Mouse (Mus musculus) fibroblast of lung, adult 2 months (primary cell): ENCODE measurements at regions not wholly inside any gene's neighbourhood (a gene's known extent, or its start where the extent isn't known, plus 50 kb on each side); places are given as distances from the start of the nearest gene placed in this dataset.
A peak's percentile ranks its signal among the peaks of the same experiment; 100 is the strongest.

Experiments
- DNase-seq: peaks from one replicate; pipeline ENCODE4 v3.0.0-alpha.2; 2011; ENCODE audit warnings: low read depth

DNA sequence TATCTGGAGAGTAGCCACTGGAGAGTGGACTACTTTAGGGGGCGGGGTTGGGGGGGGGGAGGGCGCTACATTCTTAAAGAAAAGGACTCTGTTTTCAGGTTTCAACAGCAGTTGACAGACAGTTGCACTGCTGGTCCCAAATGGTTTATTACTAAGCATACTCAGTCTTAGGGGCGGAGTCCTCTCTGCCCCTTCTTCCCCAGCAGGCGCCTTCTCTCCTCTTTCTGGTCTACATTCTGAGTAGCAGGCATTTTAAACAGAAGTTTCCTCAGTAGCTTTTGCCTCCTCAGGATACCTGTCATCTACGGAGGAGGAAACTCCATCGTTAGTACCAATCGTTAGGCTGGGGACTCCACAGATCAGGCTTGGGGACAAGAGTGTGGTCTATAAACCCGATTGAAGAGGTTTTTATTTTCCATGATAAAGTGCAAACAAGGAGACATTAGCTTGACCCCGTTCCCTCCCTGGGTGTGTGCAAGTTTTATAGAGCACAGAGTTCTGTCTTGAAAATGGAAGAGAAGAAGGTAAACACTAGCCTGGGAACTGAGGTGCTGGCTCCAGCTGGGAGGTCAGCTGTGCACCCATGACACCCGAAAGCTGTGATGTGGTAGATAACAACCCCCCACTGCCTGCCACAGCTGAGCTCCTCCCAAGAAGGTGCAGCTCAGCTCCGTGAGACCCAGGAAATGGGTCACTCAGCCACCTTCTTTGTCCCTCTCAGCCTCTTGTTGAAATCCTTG lies 107.8 kb downstream of the Btg1 start:
- DNase-seq: no peak

- no peak for DNase-seq
Measured at GRCm38 (mm10) chr10:96726801-96727780, 110.3 kb downstream of the Btg1 start.

GRCm38 (mm10) chr10:96733581-96733980 lies 116.8 kb downstream of the Btg1 start:
- no peak for DNase-seq

DNA sequence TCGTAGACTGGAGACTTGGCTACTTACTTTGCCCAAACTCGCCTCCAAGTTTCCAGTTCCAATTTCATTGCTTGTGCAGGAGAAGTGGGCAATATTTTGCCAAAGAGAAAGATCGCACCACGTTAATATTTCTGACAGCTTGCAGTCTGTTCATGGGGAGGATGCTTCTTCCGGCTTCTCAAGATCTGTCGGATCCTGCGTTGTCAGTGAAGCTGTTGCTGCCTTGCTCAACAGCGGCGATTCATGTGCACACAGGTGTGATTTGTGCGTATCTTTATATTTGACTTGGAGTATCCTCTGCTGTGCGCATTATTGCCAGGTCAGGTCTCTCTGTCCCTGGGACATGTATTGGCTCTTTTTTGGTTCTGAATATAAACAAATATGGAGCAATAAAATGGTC lies 118.3 kb downstream of the Btg1 start:
- no peak for DNase-seq

DNA sequence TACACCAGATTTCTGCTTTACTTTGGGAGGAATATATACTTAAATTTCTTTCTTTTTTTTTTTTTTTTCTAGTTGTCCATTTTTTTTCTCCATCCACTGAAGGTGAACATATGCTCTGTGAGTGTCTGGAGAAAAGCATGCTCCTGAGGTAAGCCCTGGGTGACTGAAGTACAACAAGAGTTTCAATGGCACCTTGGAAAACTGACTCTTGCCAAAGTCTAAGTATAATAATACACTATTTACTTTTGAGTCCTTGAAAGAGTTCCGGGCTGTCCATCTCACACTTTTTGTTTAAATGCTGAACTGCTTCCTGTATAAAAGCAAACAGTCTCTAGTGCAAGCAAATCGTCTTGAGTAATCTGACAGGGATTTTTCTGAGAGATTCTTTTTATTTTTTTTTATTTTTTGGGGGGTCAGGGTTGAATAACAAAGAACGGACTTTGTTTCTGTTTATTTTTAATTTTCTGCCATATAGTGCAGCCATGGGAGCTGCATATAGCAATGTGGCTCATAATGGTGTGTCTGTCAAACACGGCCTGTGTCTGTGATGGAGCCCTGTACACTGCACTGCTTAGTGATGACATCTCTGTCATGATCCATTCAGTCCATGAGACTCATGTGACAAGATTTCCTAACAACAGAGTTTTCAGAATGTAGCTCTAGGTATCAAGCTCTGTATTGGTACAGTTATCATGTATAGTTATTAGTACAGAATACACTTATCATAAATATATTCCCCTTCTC lies 119.3 kb downstream of the Btg1 start:
- DNase-seq: no peak

GRCm38 (mm10) chr10:96737972-96738371 lies 121.2 kb downstream of the Btg1 start:
- DNase-seq: no peak

DNA sequence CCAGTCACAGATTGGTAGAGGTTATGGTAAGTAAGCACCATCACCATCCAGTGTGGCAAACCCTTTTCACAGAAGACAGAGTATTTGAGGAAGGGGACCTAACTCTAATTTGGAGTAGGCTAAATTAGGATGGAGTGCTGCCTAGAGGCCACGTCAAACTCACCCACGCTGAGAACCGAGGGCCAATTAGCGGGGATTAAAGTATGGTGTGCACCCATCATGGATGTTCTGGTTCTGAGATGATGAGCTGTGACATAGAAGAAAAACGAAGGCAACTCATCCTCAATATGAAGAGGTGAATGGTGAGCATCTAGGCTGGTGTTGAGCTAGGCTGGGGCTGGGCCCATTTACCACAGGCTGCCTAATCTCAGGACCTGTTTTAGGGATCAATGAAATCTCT lies 121.8 kb downstream of the Btg1 start:
- no peak for DNase-seq

- peak; percentile 70 for DNase-seq
Measured at GRCm38 (mm10) chr10:96744167-96744777, 127.5 kb downstream of the Btg1 start.

GRCm38 (mm10) chr10:96747015-96747663 lies 130.3 kb downstream of the Btg1 start:
- DNase-seq: no peak

- DNase-seq: peak; percentile 80
Measured at GRCm38 (mm10) chr10:96750861-96751260, 134.1 kb downstream of the Btg1 start.

DNA sequence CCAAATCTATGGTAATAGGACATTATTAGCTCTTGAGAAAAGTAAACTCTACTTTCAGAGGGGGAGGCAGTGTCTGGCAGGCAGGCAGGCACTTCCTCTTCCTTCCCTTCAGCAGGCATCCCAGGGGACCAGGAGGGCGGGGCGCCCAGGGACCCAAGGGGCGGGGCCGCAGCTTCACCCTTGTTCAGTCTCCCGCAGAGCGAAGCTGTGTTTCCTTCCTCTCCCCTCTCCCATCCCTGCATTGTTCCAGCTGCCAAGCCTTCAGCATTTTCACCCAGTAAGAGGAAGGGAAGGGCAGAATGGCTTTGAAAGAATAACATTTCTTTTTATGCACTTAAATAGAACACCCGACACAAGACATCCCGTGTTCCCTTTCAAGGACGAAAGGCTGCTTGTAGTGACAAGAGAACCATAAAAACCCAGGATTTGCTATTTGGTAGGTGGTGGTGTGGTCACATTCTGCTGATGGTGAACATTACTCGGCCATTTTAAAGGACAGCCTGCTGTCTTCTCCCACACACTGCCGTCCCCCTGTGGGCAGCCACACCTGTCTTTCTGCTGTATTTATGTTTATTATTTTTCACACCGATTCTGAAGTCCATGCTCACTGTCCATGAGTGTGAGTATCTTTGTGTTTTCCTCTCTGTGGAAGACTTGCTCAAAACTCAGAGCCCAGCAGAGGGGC lies 134.9 kb downstream of the Btg1 start:
- peak; percentile 29 for DNase-seq

- no peak for DNase-seq
Measured at GRCm38 (mm10) chr10:96752531-96752930, 135.7 kb downstream of the Btg1 start.

- peak; percentile 56 for DNase-seq
Measured at GRCm38 (mm10) chr10:96753521-96753920, 136.7 kb downstream of the Btg1 start.

- DNase-seq: no peak
Measured at GRCm38 (mm10) chr10:96755674-96756073, 138.9 kb downstream of the Btg1 start.

DNA sequence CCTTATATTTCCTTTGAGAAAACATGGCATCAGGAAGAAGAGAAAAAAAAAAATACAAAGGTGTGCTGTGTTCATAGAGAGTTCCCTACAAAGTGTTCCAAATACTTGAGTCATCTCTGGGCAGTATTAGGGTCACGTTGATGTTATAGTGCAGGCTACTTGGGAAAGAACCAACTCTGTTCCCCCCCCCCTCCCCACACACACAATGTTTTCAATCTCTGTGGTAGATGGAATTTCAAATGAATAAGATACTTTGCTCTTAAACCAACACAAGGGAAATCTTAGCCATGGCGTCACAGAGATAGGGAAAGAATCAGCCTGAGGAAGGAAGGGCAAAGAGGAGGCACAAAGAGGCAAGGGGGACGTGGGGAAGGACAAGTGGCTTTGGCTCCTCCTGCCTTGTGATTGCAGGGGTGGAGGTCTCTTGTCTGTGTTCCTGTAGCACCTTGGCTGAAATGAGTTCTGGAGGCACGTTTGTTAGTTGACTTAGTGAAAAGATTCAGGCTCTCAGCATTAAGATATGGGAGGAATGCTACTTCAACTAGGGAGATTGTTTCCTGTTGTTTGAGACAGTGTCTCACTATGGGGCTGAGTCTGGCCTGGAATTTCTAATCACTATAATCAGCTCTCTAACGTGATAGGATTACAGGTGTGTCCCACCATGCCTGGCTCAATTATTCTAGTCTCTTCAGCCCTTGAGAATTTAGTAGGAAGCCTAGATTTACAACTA lies 139.7 kb downstream of the Btg1 start:
- DNase-seq: peak; percentile 66

DNA sequence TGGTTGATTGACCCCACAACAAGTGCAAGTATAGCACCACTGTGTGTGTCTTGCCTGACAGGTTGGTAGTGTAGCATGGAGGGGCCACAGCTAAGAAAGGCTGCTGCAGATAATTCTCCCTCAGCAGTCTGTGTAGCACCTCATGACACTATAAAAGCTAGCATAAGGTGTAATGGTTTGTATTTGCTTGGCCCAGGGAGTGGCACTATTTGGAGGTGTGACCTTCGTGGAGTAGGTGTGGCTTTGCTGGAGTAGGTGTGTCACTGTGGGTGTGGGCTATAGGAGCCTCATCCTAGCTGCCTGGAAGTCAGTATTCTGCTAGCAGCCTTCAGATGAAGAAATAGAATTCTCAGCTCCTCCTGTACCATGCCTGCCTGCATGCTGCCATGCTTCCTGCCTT lies 140.5 kb downstream of the Btg1 start:
- no peak for DNase-seq

DNA sequence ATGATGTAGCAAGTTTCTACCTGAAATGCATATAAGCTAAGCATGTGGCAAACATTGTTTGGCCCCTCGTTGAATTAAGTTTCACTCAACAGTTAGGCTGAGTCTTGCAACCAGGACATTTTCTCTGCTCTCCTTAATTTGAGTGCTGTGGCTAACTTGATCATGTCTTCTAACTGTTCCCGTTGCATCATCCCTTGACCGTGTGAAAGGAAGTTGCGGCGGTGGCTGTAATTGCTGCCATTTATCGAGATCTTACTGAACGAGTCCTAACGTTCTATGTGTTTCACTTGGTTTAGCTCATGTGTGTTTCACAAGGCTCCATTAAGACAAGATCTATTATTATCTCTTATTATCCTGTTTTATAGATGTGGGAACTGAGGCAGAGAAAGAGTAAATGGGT lies 144.8 kb downstream of the Btg1 start:
- DNase-seq: no peak

GRCm38 (mm10) chr10:96765626-96766025 lies 148.8 kb downstream of the Btg1 start:
- no peak for DNase-seq

DNA sequence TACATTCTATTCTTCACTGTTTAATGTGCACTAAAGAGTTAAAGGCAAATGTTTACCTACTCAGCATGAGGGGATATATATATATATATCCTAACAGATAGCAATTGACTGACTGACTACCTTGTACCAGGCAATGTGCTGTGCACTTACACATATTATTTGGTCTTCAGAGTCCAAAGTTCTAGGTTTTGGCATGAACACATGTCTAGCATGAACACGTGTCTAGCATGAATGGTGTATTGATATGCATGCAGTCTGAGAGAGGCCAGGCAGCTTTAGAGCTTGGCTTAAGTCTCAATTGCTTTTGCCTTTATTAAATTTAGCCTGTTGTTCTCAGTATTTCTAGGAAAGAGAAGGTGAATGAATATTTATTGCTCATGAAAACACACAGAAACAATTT lies 161.4 kb downstream of the Btg1 start:
- DNase-seq: no peak

- no peak for DNase-seq
Measured at GRCm38 (mm10) chr10:96783966-96784365, 167.2 kb downstream of the Btg1 start.
